Mouse (Mus musculus): Measurements from ENCODE around the gene Rpl13a.
A peak's percentile ranks its signal among the peaks of the same experiment; 100 is the strongest.

Rpl13a gene

DNA sequence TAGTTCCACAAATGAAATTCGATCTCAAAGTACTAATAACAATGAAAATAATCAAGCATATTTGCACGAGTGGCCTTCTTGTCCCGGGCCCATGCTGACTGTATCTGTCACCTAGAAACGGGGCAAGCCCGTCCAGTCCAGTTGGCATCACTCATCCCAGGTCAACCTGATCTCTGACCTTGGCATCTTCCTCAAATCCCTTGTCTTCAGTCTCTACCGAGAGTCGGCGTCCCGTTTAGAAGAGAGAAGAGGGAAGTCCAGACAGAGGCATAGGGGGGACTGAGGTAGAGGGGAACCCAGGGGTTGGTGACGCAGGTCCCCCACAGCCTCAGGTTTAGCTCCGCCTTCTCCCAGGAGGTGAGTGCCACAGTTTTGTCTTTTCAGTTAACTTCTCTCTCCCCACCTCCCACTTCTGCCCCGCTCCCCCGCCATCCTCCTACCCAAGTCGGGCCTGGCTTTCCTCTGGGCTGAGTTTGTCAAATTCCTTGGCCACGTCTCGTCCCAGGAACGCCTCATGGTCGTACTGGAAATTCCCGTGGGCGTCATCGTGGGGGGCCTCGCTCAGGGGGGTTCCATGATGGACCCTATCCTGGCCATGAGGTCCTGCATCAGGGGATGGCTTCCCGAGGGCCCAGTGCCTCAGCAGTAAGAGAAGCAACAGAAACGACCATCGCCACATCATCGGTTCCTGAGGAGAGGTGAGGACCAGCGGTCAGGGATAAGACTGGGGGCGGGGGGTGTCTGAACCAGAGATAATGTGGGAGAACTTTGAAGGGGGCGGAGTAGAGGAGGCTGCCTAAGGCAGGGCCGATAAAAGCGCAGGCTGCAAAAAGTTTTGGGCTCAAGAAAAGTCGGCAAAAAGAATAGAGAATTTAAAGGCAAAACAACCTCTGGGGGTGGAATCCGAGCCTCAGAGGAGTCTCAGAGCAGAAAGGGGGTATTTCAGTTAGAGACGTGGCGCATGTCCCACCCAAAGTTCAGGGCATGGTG is 37.3 kb downstream of the Rpl13a start:
- no peak for DNase-seq (ENCODE audit: low read depth, low spot score)

DNA sequence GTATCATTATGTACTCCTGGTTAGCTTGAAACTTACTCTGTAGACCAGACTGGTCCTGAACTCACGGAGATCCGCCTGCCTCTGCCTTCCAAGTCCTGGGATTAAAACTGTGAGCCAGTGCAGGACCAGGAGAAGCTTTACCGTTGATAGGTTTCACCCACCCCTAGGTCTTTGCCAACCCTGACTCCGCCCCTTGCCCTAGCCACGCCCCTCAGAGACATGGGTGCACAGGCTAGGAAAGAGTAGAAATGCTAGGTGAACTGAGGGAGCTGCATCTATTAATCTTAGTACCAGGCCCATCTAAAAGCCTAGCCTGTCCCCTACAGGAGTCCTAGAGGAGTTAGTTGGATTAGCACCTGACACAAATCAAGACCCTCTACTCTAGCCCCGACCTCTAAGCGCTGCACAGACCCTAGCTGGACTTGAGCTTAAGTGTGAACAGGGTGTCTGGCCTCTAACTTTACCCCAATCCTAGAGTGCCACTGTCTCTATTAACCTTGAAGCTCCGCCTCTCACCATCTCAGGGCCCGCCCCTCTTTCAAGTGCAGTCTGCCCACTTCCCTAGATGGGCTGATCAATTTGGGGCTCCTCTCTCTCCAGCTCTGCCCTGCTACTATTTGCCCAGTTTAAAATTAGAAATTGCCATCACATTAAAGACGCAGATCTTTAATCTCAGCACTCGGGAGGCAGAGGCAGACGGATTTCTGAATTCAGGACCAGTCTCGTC is 38.1 kb downstream of the Rpl13a start:
- DNase-seq (ENCODE audit: low read depth, low spot score): no peak

DNA sequence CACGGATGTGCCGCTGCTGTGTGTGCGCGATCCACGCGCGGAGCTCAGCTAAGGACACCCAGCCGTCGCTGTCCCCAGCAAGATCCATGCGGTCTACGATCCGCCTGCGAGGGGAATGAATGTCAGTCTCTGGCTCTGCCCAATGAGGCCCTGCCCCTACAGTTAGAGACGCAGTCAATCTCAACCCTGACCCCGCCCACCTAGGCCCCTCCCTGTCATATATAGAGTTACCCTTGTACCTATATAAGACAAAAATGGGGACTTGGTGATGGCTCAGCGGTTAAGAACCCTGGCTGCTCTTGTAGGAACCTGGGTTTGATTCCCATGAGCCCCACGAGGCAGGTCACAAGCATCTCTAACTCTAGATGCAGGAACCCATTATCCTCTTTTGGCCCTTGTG is 40.0 kb downstream of the Rpl13a start:
- DNase-seq (ENCODE audit: low read depth, low spot score): no peak

DNA sequence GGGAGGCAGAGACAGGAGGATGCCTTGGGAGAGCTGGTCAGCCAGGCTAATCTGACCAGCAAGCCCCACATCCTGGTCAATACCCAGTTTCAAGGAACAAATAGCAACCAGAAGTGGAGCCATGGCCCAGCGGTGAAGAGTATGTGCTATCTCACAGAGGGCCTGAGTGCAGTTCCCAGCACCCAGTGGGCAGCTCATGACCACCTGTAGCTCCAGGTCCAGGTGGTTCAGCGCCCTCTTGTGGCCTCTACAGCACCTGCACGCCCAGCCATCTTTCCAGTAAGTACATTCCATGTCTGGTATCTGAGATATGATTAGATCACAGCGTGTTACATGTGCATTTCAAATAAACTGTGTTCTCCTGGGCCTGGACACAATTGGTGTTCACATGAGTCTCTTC is 42.5 kb downstream of the Rpl13a start:
- no peak for DNase-seq (ENCODE audit: low read depth, low spot score)

DNA sequence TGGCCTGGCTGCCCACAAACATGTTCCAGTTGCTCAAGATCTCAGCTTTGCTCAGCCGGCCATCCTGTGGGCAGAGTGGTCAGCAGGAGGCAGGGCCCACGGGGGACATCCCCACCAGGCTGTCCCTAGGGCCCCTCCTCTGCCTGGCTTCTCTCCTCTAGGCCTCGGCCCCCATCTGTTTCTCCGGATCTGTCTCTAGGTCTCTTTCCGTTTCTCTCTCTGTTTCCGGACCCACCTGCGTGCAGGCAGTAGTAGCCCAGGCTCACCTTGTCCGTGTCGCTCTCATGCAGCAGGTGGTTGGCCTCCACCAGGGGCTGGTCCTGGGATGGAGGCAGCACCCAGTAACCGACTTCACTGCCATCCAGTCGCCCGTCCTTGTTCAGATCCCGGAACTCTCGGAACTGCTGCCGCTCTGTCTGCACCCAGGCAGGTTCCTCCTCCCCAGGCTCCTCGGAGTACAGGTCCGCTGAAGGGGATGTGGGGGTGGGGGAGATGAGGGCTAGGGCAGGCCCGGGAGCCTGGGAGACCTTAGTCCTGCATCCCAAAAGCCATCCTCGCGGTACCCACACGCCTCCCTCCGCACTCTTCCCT is 45.2 kb downstream of the Rpl13a start:
- DNase-seq (ENCODE audit: low read depth, low spot score): no peak

DNA sequence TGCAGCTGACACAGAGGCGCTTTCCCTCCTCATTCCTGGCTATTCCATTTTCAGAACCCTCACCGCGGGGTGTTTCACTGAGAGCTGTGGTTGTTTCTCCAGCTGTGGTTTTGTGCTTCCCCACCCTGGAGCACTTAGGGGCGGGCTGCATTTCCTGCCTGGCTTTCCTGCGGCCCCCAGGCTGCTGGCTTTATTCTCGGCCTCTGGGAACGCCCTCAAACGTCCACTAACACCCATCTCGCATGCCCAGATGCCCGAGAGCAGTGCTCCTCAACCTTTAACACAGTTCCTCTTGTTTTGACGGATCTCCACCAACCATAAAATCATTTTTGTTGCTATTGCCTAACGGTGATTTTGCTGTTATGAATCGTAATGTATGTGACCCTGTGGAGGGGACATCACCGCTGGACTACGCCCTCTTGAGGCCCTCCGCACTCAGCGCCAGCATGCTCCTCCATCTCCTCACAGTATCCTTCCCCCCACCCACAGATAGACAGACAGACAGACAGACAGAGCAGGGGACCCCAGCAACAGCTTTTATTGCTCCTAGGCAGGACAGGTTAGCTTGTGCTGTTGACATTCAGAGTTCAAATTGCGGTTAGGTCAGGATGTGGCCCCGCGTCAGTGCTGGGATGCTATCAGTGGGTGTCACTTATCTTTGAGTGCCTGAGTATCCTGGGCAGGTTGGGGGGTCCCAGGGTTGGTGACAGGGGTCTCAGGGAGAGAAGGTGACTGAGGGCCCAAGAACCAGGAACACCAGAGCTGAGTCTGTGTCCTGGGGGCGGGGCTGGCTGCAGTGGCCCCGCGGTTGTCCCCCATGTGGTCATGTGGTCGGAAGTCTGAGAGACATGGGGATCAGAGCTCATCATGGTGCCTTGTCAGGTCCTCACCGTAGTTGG is 45.9 kb downstream of the Rpl13a start:
- no peak for DNase-seq (ENCODE audit: low read depth, low spot score)

DNA sequence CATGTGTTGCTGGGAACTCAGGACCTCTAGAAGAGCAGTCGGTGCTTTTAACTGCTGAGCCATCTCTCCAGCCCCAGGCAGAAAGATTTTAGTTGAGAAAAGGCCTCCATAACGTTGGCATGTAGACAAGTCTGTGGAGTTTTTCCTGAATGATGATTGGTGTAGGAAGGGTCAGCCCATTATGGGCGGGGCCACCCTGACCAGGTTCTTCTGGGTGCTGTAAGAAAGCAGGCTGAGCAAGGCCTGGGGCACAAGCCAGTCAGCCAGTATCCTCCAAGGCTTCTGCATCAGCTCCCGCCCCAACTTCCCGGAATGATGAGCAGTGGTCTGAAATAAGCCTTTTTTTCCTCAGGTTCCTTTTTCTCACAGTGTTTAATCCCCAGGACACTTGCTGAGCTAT is 47.5 kb downstream of the Rpl13a start:
- DNase-seq (ENCODE audit: low read depth, low spot score): no peak

DNA sequence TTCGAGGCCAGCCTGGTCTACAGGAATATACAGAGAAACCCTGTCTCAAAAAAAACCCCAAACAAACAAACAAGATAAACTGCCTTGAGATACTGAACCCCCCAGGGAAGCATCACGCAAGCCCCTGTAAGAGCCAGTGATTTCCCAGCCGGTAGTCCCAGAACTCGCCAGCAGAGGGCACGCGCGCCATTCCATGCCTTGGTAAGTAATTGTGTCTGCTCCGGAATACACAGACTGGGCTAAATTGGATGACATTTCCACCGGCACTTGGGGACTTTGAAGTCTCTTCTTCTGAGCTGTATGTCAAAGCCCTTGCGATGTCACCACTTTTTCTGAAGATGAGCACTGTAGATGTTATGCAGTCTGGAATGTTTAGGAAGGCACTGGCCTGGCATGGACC is 48.7 kb downstream of the Rpl13a start:
- DNase-seq (ENCODE audit: low read depth, low spot score): peak; percentile 86

DNA sequence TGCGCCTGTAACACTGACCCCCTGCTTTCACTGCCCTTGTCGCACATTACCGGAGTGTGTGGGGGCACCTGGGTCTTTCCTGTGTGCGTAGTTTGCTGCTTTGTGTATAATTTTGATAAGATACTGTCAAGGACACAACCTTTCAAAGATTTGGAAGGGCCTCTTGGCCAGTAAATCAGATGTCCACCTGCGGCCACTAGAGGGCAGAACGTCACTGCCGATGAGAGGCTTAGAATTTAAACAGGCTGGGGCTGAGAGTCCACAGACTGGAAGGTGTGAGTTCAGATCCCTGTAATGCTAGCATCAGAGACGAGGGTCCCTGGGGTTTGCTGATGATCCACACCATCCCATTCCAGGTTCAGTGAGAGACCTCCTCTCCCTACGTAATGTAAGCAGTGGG is 50.0 kb downstream of the Rpl13a start:
- peak; percentile 72 for DNase-seq (ENCODE audit: low read depth, low spot score)

DNA sequence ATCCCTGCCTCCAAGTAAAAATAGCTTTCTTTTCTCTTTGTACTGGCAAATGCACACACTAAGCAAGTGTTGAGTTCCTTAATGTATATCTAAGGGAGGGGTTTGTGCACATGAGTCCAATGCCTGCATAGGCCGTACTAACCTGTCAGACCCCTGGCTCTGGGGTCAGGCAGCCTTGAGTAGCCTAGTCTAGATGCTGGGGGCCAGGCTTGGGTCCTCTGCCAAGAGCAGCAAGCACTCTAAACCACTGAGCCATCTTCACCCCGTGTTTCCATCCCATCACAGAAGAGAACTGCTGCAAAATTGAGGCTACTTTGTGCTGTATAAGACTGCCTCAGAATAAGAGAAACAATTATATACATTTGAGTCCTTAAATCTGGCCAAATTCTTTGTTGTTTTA is 50.7 kb downstream of the Rpl13a start:
- no peak for DNase-seq (ENCODE audit: low read depth, low spot score)

DNA sequence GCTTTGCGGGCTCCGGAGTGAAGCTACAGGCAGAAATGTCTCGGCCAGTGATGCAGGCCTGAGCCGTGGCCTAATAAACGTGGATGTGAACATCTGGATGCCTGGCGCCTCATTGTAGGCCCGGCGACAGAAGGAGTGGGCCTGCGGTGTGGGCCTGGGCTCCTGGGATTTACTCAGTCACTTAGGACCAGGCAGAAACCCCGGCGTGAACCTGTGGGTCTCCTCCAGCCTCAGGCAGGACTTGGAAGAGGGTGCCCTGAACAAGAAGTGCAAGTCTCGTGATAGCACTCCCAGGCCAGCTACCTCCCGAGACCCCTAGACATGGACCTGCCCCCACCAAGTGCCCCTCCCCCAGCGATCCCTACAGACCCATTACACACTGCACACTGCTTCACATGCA is 51.2 kb downstream of the Rpl13a start:
- DNase-seq (ENCODE audit: low read depth, low spot score): no peak

DNA sequence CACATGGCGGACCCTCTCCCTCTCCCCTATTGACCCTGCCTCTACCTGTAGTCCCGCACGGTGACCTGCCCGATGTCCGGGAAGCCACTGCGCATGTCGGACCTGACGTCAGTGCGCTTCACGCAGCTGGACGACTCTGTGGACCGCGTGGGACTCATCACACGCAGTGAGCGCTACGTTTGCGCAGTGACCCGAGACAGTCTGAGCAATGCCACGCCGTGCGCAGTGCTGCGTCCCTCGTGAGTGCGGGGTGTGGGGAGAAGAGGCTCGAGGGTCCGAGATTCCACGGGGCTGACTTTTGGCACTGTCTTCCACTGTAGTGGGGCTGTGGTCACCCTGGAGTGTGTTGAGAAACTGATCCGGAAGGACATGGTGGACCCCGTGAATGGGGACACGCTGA is 52.1 kb downstream of the Rpl13a start:
- DNase-seq (ENCODE audit: low read depth, low spot score): no peak
